In genomic region chr5:119670566-119671108, GRCm38 (mm10) we compare ENCODE assay signal across 8 mouse cellular contexts. TPM values are rescaled to one million over a fixed set of nuclear protein-coding genes. Genes with fewer than 3 reads are reported as not detected.
DNase-seq lines count a peak whose midpoint lies in the region; ATAC-seq lines count a peak whose summit lies in the region.

TSS of gene Tbx3 (plus strand) at chr5:119670669.

- no peaks in the 10 kb centered on the region for H3K9me3 ChIP-seq in forebrain, embryonic 15.5 days
- H3K9me3 ChIP-seq in liver, embryonic 15.5 days (replicated peaks): no peaks in the 10 kb centered on the region
- no peaks in the 10 kb centered on the region for H3K9me3 ChIP-seq in neural tube, embryonic 15.5 days (replicated peaks)

- H3K4me3 ChIP-seq in brown adipose tissue, adult 24 weeks (ENCODE audit: insufficient read depth, low read depth, low read length): peak within 1 kb of the TSS; percentile 95
- H3K4me3 ChIP-seq in forebrain, embryonic 15.5 days: peak within 1 kb of the TSS; percentile 32
- H3K4me3 ChIP-seq in liver, embryonic 15.5 days (replicated peaks): peak within 1 kb of the TSS; percentile 48
- peak within 1 kb of the TSS; percentile 29 for H3K4me3 ChIP-seq in neural tube, embryonic 15.5 days (replicated peaks)

- peak within 1 kb of the TSS; percentile 51 for H3K4me2 ChIP-seq in forebrain, embryonic 15.5 days (replicated peaks)
- peak within 1 kb of the TSS; percentile 59 for H3K4me2 ChIP-seq in liver, embryonic 15.5 days
- peak within 1 kb of the TSS; percentile 58 for H3K4me2 ChIP-seq in neural tube, embryonic 15.5 days

- H3K27me3 ChIP-seq in forebrain, embryonic 15.5 days: peaks cover 93% of the 10 kb centered on the region
- H3K27me3 ChIP-seq in liver, embryonic 15.5 days: peaks cover 99% of the 10 kb centered on the region
- H3K27me3 ChIP-seq in neural tube, embryonic 15.5 days (replicated peaks): peaks cover 96% of the 10 kb centered on the region

- H3K27ac ChIP-seq in brown adipose tissue, adult 24 weeks (replicated peaks; ENCODE audit: low read depth, low read length): peak within 1 kb of the TSS; percentile 95
- H3K27ac ChIP-seq in forebrain, embryonic 15.5 days (replicated peaks): no peak within 1 kb of the TSS
- H3K27ac ChIP-seq in liver, embryonic 15.5 days (replicated peaks): peak within 1 kb of the TSS; percentile 62
- peak within 1 kb of the TSS; percentile 67 for H3K27ac ChIP-seq in neural tube, embryonic 15.5 days (replicated peaks)

- no peaks in the 10 kb centered on the region for H3K36me3 ChIP-seq in forebrain, embryonic 15.5 days
- no peaks in the 10 kb centered on the region for H3K36me3 ChIP-seq in liver, embryonic 15.5 days (replicated peaks)
- H3K36me3 ChIP-seq in neural tube, embryonic 15.5 days: no peaks in the 10 kb centered on the region

- H3K4me1 ChIP-seq in brown adipose tissue, adult 24 weeks (ENCODE audit: control insufficient read depth, insufficient read depth, insufficient read length, low read length): no peaks in the 10 kb centered on the region
- H3K4me1 ChIP-seq in forebrain, embryonic 15.5 days: peaks cover 21% of the 10 kb centered on the region
- peaks cover 16% of the 10 kb centered on the region for H3K4me1 ChIP-seq in liver, embryonic 15.5 days (replicated peaks)
- peaks cover 16% of the 10 kb centered on the region for H3K4me1 ChIP-seq in neural tube, embryonic 15.5 days

- peak within 1 kb of the TSS; percentile 25; the same call in 1 of the 2 replicates for H3K9ac ChIP-seq in forebrain, embryonic 15.5 days (replicated peaks)
- H3K9ac ChIP-seq in liver, embryonic 15.5 days: 0 out of 2 replicates have a peak within 1 kb of the TSS, but pooled peaks have one; percentile 4
- H3K9ac ChIP-seq in neural tube, embryonic 15.5 days (replicated peaks): peak within 1 kb of the TSS; percentile 34; the same call in 1 of the 2 replicates

- intact Hi-C loops in heart, postnatal 10 days (cut with DNase I): loop anchor here (1.0 to 10.0 kb wide), 6 partner anchors 14 to 1106 kb away; partner anchors contain the start of gene Med13l

- WGBS in forebrain, embryonic 15.5 days: 0% methylated on average over 42 of the region's 43 CpGs
- 0% methylated on average over 43 of the region's 43 CpGs for WGBS in liver, embryonic 15.5 days (ENCODE audit: insufficient replicate concordance)
- under 1% methylated on average over 42 of the region's 43 CpGs for WGBS in neural tube, embryonic 15.5 days

- peak; percentile 94 for ATAC-seq in forebrain, embryonic 15.5 days (replicated peaks)
- peak; percentile 87 for ATAC-seq in liver, embryonic 15.5 days (ENCODE audit: insufficient read depth)
- ATAC-seq in neural tube, embryonic 15.5 days (ENCODE audit: low FRiP score): peak; percentile 94

- peak; percentile 7 to 16 for DNase-seq in CD8-positive naive resting alpha-beta T cell, adult 2 months (ENCODE audit: low read depth in 2 of 2, low spot score in 2 of 2)
- peak; percentile 92 to 95 for DNase-seq in heart, postnatal 10 days
- DNase-seq in kidney, postnatal 36 days: peak; percentile 88 to 91
- peak; percentile 31 for DNase-seq in thymus, postnatal 25 days

RNA-seq across cellular contexts. Expression of gene Tbx3, which starts in this region (rescaled TPM):
- 3.7 and 5.0 TPM in 2 replicates for polyA plus RNA-seq in brown adipose tissue, adult 24 weeks (2012; ENCODE audit: insufficient read depth, insufficient read length, missing spikeins)
- polyA plus RNA-seq in forebrain, embryonic 15.5 days (2015; fragmentation: Nextera tagmentation; extraction: Ambion mirVana): 1.7 and 2.4 TPM in 2 replicates
- 10 to 100 TPM; 18.8 to 20.4 TPM for total RNA-seq in heart, postnatal 10 days (2021)
- 2.6 and 2.8 TPM in 2 replicates for polyA plus RNA-seq in liver, embryonic 15.5 days (2015; fragmentation: Nextera tagmentation; extraction: Ambion mirVana)
- polyA plus RNA-seq in neural tube, embryonic 15.5 days (2015; fragmentation: Nextera tagmentation; extraction: Ambion mirVana): 4.1 and 8.4 TPM in 2 replicates

Comparison
In these comparisons a context has a peak if more than half of its experiments do, and no peak if none do; other contexts are left out.
1. DNase-seq: peak in every context shown above with its lines; median percentile 94 in heart, postnatal 10 days; 90 in kidney, postnatal 36 days; 31 in thymus, postnatal 25 days; 12 in CD8-positive naive resting alpha-beta T cell, adult 2 months.
2. H3K4me3 ChIP-seq: peak in every context shown above with its lines; median percentile 95 in brown adipose tissue, adult 24 weeks; 48 in liver, embryonic 15.5 days; 32 in forebrain, embryonic 15.5 days; 29 in neural tube, embryonic 15.5 days.